Mouse (Mus musculus): ENCODE measurements at regions not wholly inside any gene's neighbourhood (a gene's known extent, or its start where the extent isn't known, plus 50 kb on each side); places are given as distances from the start of the nearest gene placed in this dataset.

DNA sequence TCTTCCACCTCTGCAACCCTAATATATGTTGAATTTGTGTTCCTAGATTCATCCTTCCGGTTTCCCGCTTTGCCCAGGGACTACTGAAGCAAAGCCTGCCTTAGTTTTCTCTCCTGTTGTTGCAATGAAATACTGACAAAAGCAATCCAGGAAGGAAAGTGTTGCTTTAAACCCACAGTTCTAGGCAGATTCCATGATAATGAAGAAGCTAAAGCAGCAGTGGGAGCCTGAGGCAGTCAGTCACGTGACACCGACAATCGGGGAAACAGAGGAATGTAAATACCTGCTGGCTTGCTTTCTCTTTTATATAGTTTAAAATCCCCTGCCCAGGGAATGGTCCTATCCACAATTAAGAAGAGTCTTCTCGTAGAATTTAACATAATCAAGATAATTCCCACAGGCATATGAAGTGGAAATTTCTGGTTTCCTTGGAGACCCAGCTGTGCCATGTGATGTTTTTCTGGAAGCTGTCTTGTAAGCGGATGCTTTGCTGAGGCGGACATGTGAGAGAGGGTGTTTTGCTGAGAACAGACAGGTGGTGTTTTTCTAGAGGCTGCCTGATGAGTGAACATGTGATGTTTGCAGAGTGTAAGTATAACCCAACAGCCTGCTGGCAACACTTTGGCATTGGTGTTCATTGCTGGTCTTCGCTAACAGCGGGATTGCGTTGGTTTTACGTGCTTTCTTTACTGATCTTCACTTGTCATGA lies 398.0 kb downstream of the Prim2 start:
- DNase-seq: no peak
- Histone ChIP-seq H3K4me3 (peak overlapping the region; percentile 9; the same call in 1 of the 2 replicates), H3K27ac (no peak overlapping the region)
- intact Hi-C loops (cut with DNase I): no loop called here
- no peak for TF ChIP-seq CTCF (IDR thresholded peaks at IDR 0.05)

- H3K27ac ChIP-seq: no peak overlapping the region
- TF ChIP-seq CTCF (IDR thresholded peaks at IDR 0.05): no peak
- H3K4me3 ChIP-seq: no peak overlapping the region
- DNase-seq: no peak
- intact Hi-C loops (cut with DNase I): no loop called here
Observed at GRCm38 (mm10) chr1:33269162-33269561, 400.4 kb downstream of the Prim2 start.

GRCm38 (mm10) chr1:33265731-33266415 lies 403.7 kb downstream of the Prim2 start:
- no peak overlapping the region for H3K27ac ChIP-seq
- DNase-seq: no peak
- intact Hi-C loops (cut with DNase I): no loop called here
- TF ChIP-seq CTCF (IDR thresholded peaks at IDR 0.05): no peak
- no peak overlapping the region for H3K4me3 ChIP-seq

DNA sequence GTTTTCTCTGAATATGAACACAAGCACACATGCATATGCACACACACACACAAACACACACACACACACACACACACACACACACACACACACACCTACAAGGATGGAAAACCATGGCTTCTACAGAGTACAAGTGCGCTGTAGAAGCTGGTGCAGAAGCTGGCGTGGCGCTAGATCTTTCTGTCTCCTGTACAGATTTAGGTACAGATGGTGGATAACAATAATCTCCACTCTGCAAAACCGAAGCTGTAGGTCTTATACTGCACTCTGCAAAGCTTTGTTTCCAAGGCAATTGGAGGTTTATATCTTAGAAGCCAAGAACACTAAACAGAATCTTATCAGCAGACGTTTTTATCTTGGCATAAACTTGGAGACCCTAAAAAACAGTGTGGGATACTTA lies 420.1 kb downstream of the Prim2 start:
- DNase-seq: no peak
- no peak for TF ChIP-seq CTCF (IDR thresholded peaks at IDR 0.05)
- intact Hi-C loops (cut with DNase I): no loop called here
- Histone ChIP-seq H3K4me3 (no peak overlapping the region), H3K27ac (no peak overlapping the region)

DNA sequence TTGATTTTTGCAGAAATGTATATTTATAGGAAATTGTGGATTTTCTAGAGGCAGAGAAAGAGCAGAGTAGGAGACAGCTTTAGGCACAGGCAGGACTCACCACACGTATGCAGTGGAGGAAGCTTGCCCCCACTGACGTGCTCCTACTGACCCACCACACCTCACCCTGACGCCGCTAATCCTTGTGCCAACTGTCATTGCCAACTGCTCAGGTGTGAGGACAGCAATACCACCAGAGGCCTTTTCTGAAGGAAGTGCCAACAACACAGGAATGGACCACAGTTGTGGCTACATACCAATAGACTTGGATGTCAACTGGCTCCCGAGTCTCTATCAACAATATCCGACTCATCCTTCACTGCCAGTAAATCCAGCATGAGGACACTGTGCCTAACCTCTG lies 422.5 kb downstream of the Prim2 start:
- TF ChIP-seq CTCF (IDR thresholded peaks at IDR 0.05): no peak
- no peak overlapping the region for H3K27ac ChIP-seq
- DNase-seq: no peak
- intact Hi-C loops (cut with DNase I): no loop called here
- H3K4me3 ChIP-seq: no peak overlapping the region

GRCm38 (mm10) chr1:33245186-33245585 lies 424.4 kb downstream of the Prim2 start:
- intact Hi-C loops (cut with DNase I): no loop called here
- Histone ChIP-seq H3K4me3 (no peak overlapping the region), H3K27ac (no peak overlapping the region)
- no peak for DNase-seq
- TF ChIP-seq CTCF (IDR thresholded peaks at IDR 0.05): no peak

GRCm38 (mm10) chr1:33244691-33245090 lies 424.9 kb downstream of the Prim2 start:
- no peak for TF ChIP-seq CTCF (IDR thresholded peaks at IDR 0.05)
- Histone ChIP-seq H3K4me3 (no peak overlapping the region), H3K27ac (no peak overlapping the region)
- intact Hi-C loops (cut with DNase I): no loop called here
- no peak for DNase-seq

- Histone ChIP-seq H3K4me3 (no peak overlapping the region), H3K27ac (no peak overlapping the region)
- no peak for TF ChIP-seq CTCF (IDR thresholded peaks at IDR 0.05)
- DNase-seq: no peak
- intact Hi-C loops (cut with DNase I): no loop called here
Observed at GRCm38 (mm10) chr1:33222997-33223396, 446.6 kb downstream of the Prim2 start.

DNA sequence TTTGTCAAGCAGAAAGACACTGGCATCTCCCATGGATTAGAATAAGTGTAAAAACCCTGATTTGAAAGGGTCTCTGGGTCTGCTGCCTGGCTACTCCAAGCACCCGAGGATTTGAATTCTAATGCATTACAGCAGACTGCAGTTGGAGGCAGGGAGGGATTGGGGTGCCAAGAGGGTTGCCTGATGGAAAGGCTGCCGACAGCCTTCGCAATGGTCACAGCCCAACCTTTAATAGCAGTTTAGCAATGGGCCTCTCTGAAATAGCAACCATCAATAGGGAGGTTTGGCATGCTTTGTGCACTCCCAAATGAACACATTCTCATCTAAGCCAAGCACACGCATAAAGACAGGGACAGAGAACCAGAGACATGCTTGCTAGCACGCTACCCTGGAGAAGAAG lies 454.8 kb downstream of the Prim2 start:
- DNase-seq: no peak
- TF ChIP-seq CTCF (IDR thresholded peaks at IDR 0.05): no peak
- intact Hi-C loops (cut with DNase I): no loop called here

GRCm38 (mm10) chr1:33214394-33214793 lies 455.2 kb downstream of the Prim2 start:
- DNase-seq: no peak
- Histone ChIP-seq H3K4me3 (no peak overlapping the region), H3K27ac (no peak overlapping the region)
- no peak for TF ChIP-seq CTCF (IDR thresholded peaks at IDR 0.05)
- intact Hi-C loops (cut with DNase I): no loop called here

More for the DNA sequence above, 454.8 kb downstream of the Prim2 start:
- no peak overlapping the region for H3K27ac ChIP-seq
- no peak overlapping the region for H3K4me3 ChIP-seq

DNA sequence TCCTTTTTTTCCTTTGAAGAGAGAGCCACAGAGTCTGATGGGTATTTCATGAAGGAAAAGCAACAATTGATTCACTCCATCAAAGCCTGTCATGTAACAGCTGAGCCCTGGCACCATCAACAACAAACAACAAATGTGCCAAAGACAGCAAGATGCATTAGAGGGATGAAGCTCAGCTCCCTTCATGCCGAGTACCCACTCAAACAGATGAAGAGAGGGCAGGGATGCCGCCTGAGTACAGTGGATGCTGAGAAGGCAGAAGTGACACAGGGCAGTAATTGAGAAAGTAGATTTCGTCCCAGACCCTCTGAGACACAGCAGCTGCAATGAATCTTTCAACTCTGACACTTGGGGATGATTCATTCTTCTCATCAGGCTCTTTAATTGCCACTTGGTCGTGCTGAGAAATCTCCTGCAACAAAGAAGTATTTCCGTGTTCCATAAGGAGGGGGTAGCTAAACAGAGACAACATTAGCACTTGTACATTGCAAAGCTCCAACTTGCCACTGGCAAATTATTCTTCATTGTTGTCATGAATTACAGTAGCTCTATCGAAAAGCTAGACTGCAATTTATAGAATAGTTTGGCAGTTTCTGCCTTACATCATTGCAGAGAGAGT lies 467.9 kb downstream of the Prim2 start:
- no peak for DNase-seq
- intact Hi-C loops (cut with DNase I): no loop called here
- H3K4me3 ChIP-seq: no peak overlapping the region
- no peak overlapping the region for H3K27ac ChIP-seq
- no peak for TF ChIP-seq CTCF (IDR thresholded peaks at IDR 0.05)

DNA sequence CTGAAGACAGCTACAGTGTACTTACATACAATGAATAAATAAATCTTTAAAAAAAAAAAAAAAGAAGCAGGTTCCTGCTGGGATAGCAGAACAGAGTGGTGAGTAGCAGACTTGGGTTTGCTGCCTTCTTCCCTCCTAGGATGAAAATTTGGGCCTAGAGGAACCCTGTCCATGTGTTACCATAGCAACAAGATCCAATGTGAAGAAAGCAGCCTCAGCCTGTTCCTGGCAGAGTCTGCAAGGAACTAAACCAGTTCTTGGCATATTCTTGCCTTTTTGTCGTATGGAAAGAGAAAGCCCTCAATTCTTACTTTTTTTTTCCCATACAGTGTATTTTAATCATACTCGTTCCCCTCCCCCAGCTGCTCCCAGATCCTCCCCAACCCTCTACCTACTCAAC lies 474.5 kb downstream of the Prim2 start:
- intact Hi-C loops (cut with DNase I): no loop called here
- no peak for DNase-seq
- Histone ChIP-seq H3K27ac (no peak overlapping the region), H3K4me3 (no peak overlapping the region)
- no peak for TF ChIP-seq CTCF (IDR thresholded peaks at IDR 0.05)

GRCm38 (mm10) chr1:33174646-33175435 lies 494.8 kb downstream of the Prim2 start:
- no peak for TF ChIP-seq CTCF (IDR thresholded peaks at IDR 0.05)
- intact Hi-C loops (cut with DNase I): no loop called here
- no peak overlapping the region for H3K4me3 ChIP-seq
- H3K27ac ChIP-seq: no peak overlapping the region
- no peak for DNase-seq

Data from gastrocnemius, adult 2 months (tissue).